Mouse (Mus musculus): ENCODE measurements around the gene Tmem222. TPM values are rescaled to one million over a fixed set of nuclear protein-coding genes. Genes with fewer than 3 reads are reported as not detected.

Tmem222 gene
- total and polyA plus RNA-seq, 3 experiments: 25.2 to 33.5 (median 30.8) TPM

- Histone ChIP-seq H3K4me1 (ENCODE audit: insufficient read depth, low read depth, low read length) (peaks cover 87% of the 10 kb centered on the region), H3K9me3 (replicated peaks) (no peaks in the 10 kb centered on the region), H3K36me3 (replicated peaks) (peaks cover 66% of the 10 kb centered on the region), H3K27me3 (ENCODE audit: insufficient read depth, low read length) (no peaks in the 10 kb centered on the region), H3K4me3 (ENCODE audit: low read depth, low read length) (no peak overlapping the region; the same call in 1 of the 2 replicates)
- DNase-seq (ENCODE audit: low spot score) (peak; percentile 43), ATAC-seq (ENCODE audit: extremely low read depth, insufficient number of reproducible peaks, low FRiP score, poor library complexity, severe bottlenecking) (no peak)
- TF ChIP-seq POLR2AphosphoS5 (IDR thresholded peaks at IDR 0.05; ENCODE audit: insufficient replicate concordance, low read depth, low read length) (no peak), GATA2 (IDR thresholded peaks at IDR 0.05; ENCODE audit: borderline replicate concordance, low read depth, low read length) (no peak), CTCF (IDR thresholded peaks at IDR 0.05; ENCODE audit: low read depth, low read length) (no peak), GATA1 (IDR thresholded peaks at IDR 0.05; ENCODE audit: borderline replicate concordance, low read length) (no peak), TAL1 (conservative IDR thresholded peaks at IDR 0.05; ENCODE audit: low read depth, low read length) (peak; percentile 48; the same call in 1 of the 2 replicates)
These were observed 33.3 kb downstream of the Tmem222 start for GRCm38 (mm10) chr4:133244289-133244688.

- H3K27me3 ChIP-seq (ENCODE audit: insufficient read depth, low read length): no peaks in the 10 kb centered on the region
- H3K4me1 ChIP-seq (ENCODE audit: insufficient read depth, low read depth, low read length): peaks cover 89% of the 10 kb centered on the region
- H3K4me3 ChIP-seq (ENCODE audit: low read depth, low read length): peak overlapping the region; percentile 61; the same call in 1 of the 2 replicates
- H3K36me3 ChIP-seq (replicated peaks): peaks cover 65% of the 10 kb centered on the region
- TF ChIP-seq CTCF (IDR thresholded peaks at IDR 0.05; ENCODE audit: low read depth, low read length): no peak
- TF ChIP-seq GATA1 (IDR thresholded peaks at IDR 0.05; ENCODE audit: borderline replicate concordance, low read length): no peak
- no peak for TF ChIP-seq GATA2 (IDR thresholded peaks at IDR 0.05; ENCODE audit: borderline replicate concordance, low read depth, low read length)
- no peak for TF ChIP-seq TAL1 (conservative IDR thresholded peaks at IDR 0.05; ENCODE audit: low read depth, low read length)
- no peak for TF ChIP-seq POLR2AphosphoS5 (IDR thresholded peaks at IDR 0.05; ENCODE audit: insufficient replicate concordance, low read depth, low read length)
- ATAC-seq (ENCODE audit: extremely low read depth, insufficient number of reproducible peaks, low FRiP score, poor library complexity, severe bottlenecking): no peak
- no peak for DNase-seq (ENCODE audit: low spot score)
- no peaks in the 10 kb centered on the region for H3K9me3 ChIP-seq (replicated peaks)
These were observed 34.1 kb downstream of the Tmem222 start for GRCm38 (mm10) chr4:133243538-133243937.

- Histone ChIP-seq H3K4me1 (ENCODE audit: insufficient read depth, low read depth, low read length) (peaks cover 87% of the 10 kb centered on the region), H3K4me3 (ENCODE audit: low read depth, low read length) (peak overlapping the region; percentile 65; the same call in 1 of the 2 replicates), H3K36me3 (replicated peaks) (peaks cover 59% of the 10 kb centered on the region), H3K27me3 (ENCODE audit: insufficient read depth, low read length) (no peaks in the 10 kb centered on the region), H3K9me3 (replicated peaks) (peaks cover 1% of the 10 kb centered on the region; the same call in 1 of the 2 replicates)
- ATAC-seq (ENCODE audit: extremely low read depth, insufficient number of reproducible peaks, low FRiP score, poor library complexity, severe bottlenecking): no peak
- TF ChIP-seq GATA2 (IDR thresholded peaks at IDR 0.05; ENCODE audit: borderline replicate concordance, low read depth, low read length) (no peak), CTCF (IDR thresholded peaks at IDR 0.05; ENCODE audit: low read depth, low read length) (no peak), TAL1 (conservative IDR thresholded peaks at IDR 0.05; ENCODE audit: low read depth, low read length) (no peak), POLR2AphosphoS5 (IDR thresholded peaks at IDR 0.05; ENCODE audit: insufficient replicate concordance, low read depth, low read length) (no peak), GATA1 (IDR thresholded peaks at IDR 0.05; ENCODE audit: borderline replicate concordance, low read length) (no peak)
- DNase-seq (ENCODE audit: low spot score): no peak
These were observed 34.9 kb downstream of the Tmem222 start for GRCm38 (mm10) chr4:133242710-133243109.

- ATAC-seq (ENCODE audit: extremely low read depth, insufficient number of reproducible peaks, low FRiP score, poor library complexity, severe bottlenecking): no peak
- TF ChIP-seq CTCF (IDR thresholded peaks at IDR 0.05; ENCODE audit: low read depth, low read length) (no peak), GATA2 (IDR thresholded peaks at IDR 0.05; ENCODE audit: borderline replicate concordance, low read depth, low read length) (no peak), POLR2AphosphoS5 (IDR thresholded peaks at IDR 0.05; ENCODE audit: insufficient replicate concordance, low read depth, low read length) (no peak), TAL1 (conservative IDR thresholded peaks at IDR 0.05; ENCODE audit: low read depth, low read length) (no peak), GATA1 (IDR thresholded peaks at IDR 0.05; ENCODE audit: borderline replicate concordance, low read length) (no peak)
- no peak for DNase-seq (ENCODE audit: low spot score)
- peaks cover 4% of the 10 kb centered on the region; the same call in 1 of the 2 replicates for H3K9me3 ChIP-seq (replicated peaks)
- H3K4me1 ChIP-seq (ENCODE audit: insufficient read depth, low read depth, low read length): peaks cover 84% of the 10 kb centered on the region
- peak overlapping the region; percentile 84 for H3K4me3 ChIP-seq (ENCODE audit: low read depth, low read length)
- H3K27me3 ChIP-seq (ENCODE audit: insufficient read depth, low read length): no peaks in the 10 kb centered on the region
- H3K36me3 ChIP-seq (replicated peaks): peaks cover 52% of the 10 kb centered on the region
These were observed 35.7 kb downstream of the Tmem222 start for GRCm38 (mm10) chr4:133241910-133242309.

GRCm38 (mm10) chr4:133240934-133241908 is 36.4 kb downstream of the Tmem222 start:
- ATAC-seq (ENCODE audit: extremely low read depth, insufficient number of reproducible peaks, low FRiP score, poor library complexity, severe bottlenecking) (peak; percentile 55), DNase-seq (ENCODE audit: low spot score) (peak; percentile 76)
- Histone ChIP-seq H3K27me3 (ENCODE audit: insufficient read depth, low read length) (no peaks in the 10 kb centered on the region), H3K36me3 (replicated peaks) (peaks cover 45% of the 10 kb centered on the region), H3K9me3 (replicated peaks) (peaks cover 4% of the 10 kb centered on the region; the same call in 1 of the 2 replicates), H3K4me3 (ENCODE audit: low read depth, low read length) (peak overlapping the region; percentile 84), H3K4me1 (ENCODE audit: insufficient read depth, low read depth, low read length) (peaks cover 84% of the 10 kb centered on the region)
- TF ChIP-seq TAL1 (conservative IDR thresholded peaks at IDR 0.05; ENCODE audit: low read depth, low read length) (no peak), GATA2 (IDR thresholded peaks at IDR 0.05; ENCODE audit: borderline replicate concordance, low read depth, low read length) (no peak), GATA1 (IDR thresholded peaks at IDR 0.05; ENCODE audit: borderline replicate concordance, low read length) (no peak), CTCF (IDR thresholded peaks at IDR 0.05; ENCODE audit: low read depth, low read length) (no peak), POLR2AphosphoS5 (IDR thresholded peaks at IDR 0.05; ENCODE audit: insufficient replicate concordance, low read depth, low read length) (no peak)

- Histone ChIP-seq H3K9me3 (replicated peaks) (peaks cover 4% of the 10 kb centered on the region; the same call in 1 of the 2 replicates), H3K4me3 (ENCODE audit: low read depth, low read length) (peak within 1 kb of the TSS; percentile 84), H3K27me3 (ENCODE audit: insufficient read depth, low read length) (no peaks in the 10 kb centered on the region), H3K4me1 (ENCODE audit: insufficient read depth, low read depth, low read length) (peaks cover 81% of the 10 kb centered on the region), H3K36me3 (replicated peaks) (peaks cover 38% of the 10 kb centered on the region)
- TF ChIP-seq GATA1 (IDR thresholded peaks at IDR 0.05; ENCODE audit: borderline replicate concordance, low read length): no peak
- TF ChIP-seq POLR2AphosphoS5 (IDR thresholded peaks at IDR 0.05; ENCODE audit: insufficient replicate concordance, low read depth, low read length): no peak
- TF ChIP-seq GATA2 (IDR thresholded peaks at IDR 0.05; ENCODE audit: borderline replicate concordance, low read depth, low read length): no peak
- no peak for TF ChIP-seq TAL1 (conservative IDR thresholded peaks at IDR 0.05; ENCODE audit: low read depth, low read length)
- peak; percentile 61 for ATAC-seq (ENCODE audit: extremely low read depth, insufficient number of reproducible peaks, low FRiP score, poor library complexity, severe bottlenecking)
- DNase-seq (ENCODE audit: low spot score): peak; percentile 73
These were observed 37.1 kb downstream of the Tmem222 start, which contains the start of gene Map3k6 for GRCm38 (mm10) chr4:133240490-133240921. Gene Map3k6 (plus strand): TSS chr4:133240818.
